Mouse (Mus musculus) liver, embryonic 16.5 days (tissue): ENCODE measurements around the gene Ccdc87. TPM values are rescaled to one million over a fixed set of nuclear protein-coding genes. Genes with fewer than 3 reads are reported as not detected.
A peak's percentile ranks its signal among the peaks of the same experiment; 100 is the strongest.
"Not testable (repeated sequence)": the region's sequence is repeated elsewhere in the genome, so short reads cannot be mapped to it uniquely, and the experiment has no call there.

Source experiments
- ATAC-seq: fragments of 200-750 bp; cut with Nextera tagmentation; 2 replicates; pipeline ENCODE4 v1.8.0; 2017; ENCODE audit warnings: low read depth, mild to moderate bottlenecking, moderate number of reproducible peaks, moderate library complexity
- H3K27ac ChIP-seq: fragments of 300-500 bp; sonication (generic); 2 replicates; pipeline ENCODE4 v1.5.1; 2014; ENCODE audit warnings: mild to moderate bottlenecking, low read length
- H3K27me3 ChIP-seq: fragments of 300-500 bp; sonication (generic); 2 replicates; pipeline ENCODE4 v1.6.1; 2014; ENCODE audit warnings: low read depth, low read length, mixed read lengths; ENCODE audit not compliant: control insufficient read depth, insufficient read depth
- H3K36me3 ChIP-seq: fragments of 300-500 bp; sonication (generic); 2 replicates; pipeline ENCODE4 v1.6.1; 2014; ENCODE audit warnings: mild to moderate bottlenecking; ENCODE audit not compliant: control insufficient read depth, insufficient read depth
- H3K4me1 ChIP-seq: fragments of 300-500 bp; sonication (generic); 2 replicates; pipeline ENCODE4 v1.6.1; 2014; ENCODE audit warnings: low read depth, low read length, mixed read lengths; ENCODE audit not compliant: control insufficient read depth
- H3K4me2 ChIP-seq: fragments of 300-500 bp; sonication (generic); 2 replicates; pipeline ENCODE4 v1.6.1; 2014; ENCODE audit warnings: low read depth, low read length, mixed read lengths
- H3K4me3 ChIP-seq: fragments of 300-500 bp; sonication (generic); 2 replicates; pipeline ENCODE4 v1.5.1; 2014; ENCODE audit warnings: low read depth, mild to moderate bottlenecking, low read length
- H3K9ac ChIP-seq: fragments of 300-500 bp; sonication (generic); 2 replicates; pipeline ENCODE4 v1.6.1; 2014; ENCODE audit warnings: low read depth, low read length
- H3K9me3 ChIP-seq: fragments of 300-500 bp; sonication (generic); replicated peaks from 2 replicates; pipeline ENCODE4 v1.6.1; 2016; ENCODE audit warnings: low read length; ENCODE audit not compliant: control insufficient read depth
- WGBS: fragments of 180-500 bp; shearing (Covaris S2); extraction: QIAGEN DNeasy Blood & Tissue Kit; methylation state at CpG from one replicate; pipeline ENCODE4 v1.1.7; 2014; ENCODE audit not compliant: insufficient replicate concordance; 5-methylcytosine and 5-hydroxymethylcytosine counted together
- polyA plus RNA-seq: library from polyadenylated mRNA; unstranded; fragments of >200 nt; fragmentation: Nextera tagmentation; extraction: Ambion mirVana; gene quantifications from 2 replicates; pipeline ENCODE4 v1.2.1, GENCODE M21; 2015

The Ccdc87 gene
- polyA plus RNA-seq, 1 experiment from 2014 or later, result not detected

DNA sequence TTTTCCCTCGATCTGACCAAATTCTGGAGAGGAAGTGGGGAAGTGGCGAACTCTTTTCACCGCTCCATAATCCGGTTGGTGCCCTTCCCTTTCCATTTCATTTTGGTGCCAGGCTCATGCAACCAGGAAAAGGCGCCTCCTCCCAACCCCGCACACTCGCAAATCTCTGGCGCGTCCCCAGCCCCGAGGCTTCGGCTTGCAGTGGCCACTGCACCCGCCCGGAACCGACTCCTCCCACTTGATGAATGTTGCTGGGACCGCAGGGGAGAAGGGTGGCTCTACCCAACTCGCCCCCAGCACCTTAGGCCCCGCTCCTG lies 28.5 kb upstream of the Ccdc87 start:
- peak overlapping the region; percentile 80 for H3K4me2 ChIP-seq
- peaks cover 23% of the 10 kb centered on the region for H3K4me1 ChIP-seq
- no peak for ATAC-seq
- no peaks in the 10 kb centered on the region for H3K27me3 ChIP-seq
- no peaks in the 10 kb centered on the region for H3K36me3 ChIP-seq
- H3K9me3 ChIP-seq, result no peaks in the 10 kb centered on the region
- peak overlapping the region; percentile 75 for H3K9ac ChIP-seq
- WGBS, result 0% methylated on average over 17 of the region's 17 CpGs
- H3K4me3 ChIP-seq, result peak overlapping the region; percentile 87
- H3K27ac ChIP-seq, result peak overlapping the region; percentile 91

- H3K4me3 ChIP-seq, result peak within 1 kb of the TSS; percentile 87
- peak within 1 kb of the TSS; percentile 80 for H3K4me2 ChIP-seq
- under 1% methylated on average over 83 of the region's 83 CpGs for WGBS
- H3K27ac ChIP-seq, result peak within 1 kb of the TSS; percentile 91
- H3K9me3 ChIP-seq, result no peaks in the 10 kb centered on the region
- H3K4me1 ChIP-seq, result peaks cover 23% of the 10 kb centered on the region
- peak; percentile 94 for ATAC-seq
- H3K27me3 ChIP-seq, result no peaks in the 10 kb centered on the region
- no peaks in the 10 kb centered on the region for H3K36me3 ChIP-seq
- H3K9ac ChIP-seq, result peak within 1 kb of the TSS; percentile 81
These were observed 27.9 kb upstream of the Ccdc87 start, which contains the start of the genes Gm21992 and Rbm14 for GRCm38 (mm10) chr19:4811063-4811908. TSS of gene Gm21992 (minus strand) at chr19:4811612. TSS of gene Rbm14 (minus strand) at chr19:4811634.

GRCm38 (mm10) chr19:4811909-4812242 lies 27.3 kb upstream of the Ccdc87 start:
- Histone ChIP-seq H3K9me3 (no peaks in the 10 kb centered on the region), H3K27ac (peak overlapping the region; percentile 91), H3K4me2 (peak overlapping the region; percentile 76), H3K4me3 (peak overlapping the region; percentile 87), H3K9ac (peak overlapping the region; percentile 81), H3K27me3 (no peaks in the 10 kb centered on the region), H3K36me3 (no peaks in the 10 kb centered on the region), H3K4me1 (peaks cover 23% of the 10 kb centered on the region)
- no peak; the same call in 1 of the 2 replicates for ATAC-seq
- 3% methylated on average over 12 of the region's 12 CpGs for WGBS

- Histone ChIP-seq H3K9ac (peak overlapping the region; percentile 81), H3K27ac (peak overlapping the region; percentile 91), H3K4me2 (peak overlapping the region; percentile 76), H3K4me1 (peaks cover 23% of the 10 kb centered on the region), H3K4me3 (peak overlapping the region; percentile 87)
- 66% methylated on average over 8 of the region's 8 CpGs for WGBS
- H3K27me3 ChIP-seq, H3K36me3 ChIP-seq, H3K9me3 ChIP-seq, ATAC-seq: not testable (repeated sequence)
These were observed 26.7 kb upstream of the Ccdc87 start for GRCm38 (mm10) chr19:4812334-4812949.

DNA sequence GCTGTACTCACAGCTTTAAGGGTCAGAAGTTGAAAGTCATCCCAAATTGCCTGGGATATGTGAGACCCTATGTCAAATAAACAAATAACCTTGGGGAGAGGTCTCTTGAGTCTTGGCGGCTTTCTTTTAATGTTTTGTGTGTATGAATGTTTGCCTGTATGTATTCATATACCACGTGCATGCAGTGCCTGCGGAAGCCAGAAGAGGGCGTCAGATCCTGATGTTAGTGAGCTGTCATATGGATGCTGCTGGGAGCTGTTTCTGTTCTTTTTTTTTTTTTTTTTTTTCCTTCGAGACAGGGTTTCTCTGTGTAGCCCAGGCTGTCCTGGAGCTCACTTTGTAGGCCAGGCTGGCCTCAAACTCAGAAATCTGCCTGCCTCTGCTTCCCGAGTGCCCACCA lies 26.2 kb upstream of the Ccdc87 start:
- H3K9ac ChIP-seq, result no peak overlapping the region
- WGBS, result 82% methylated on average over 6 of the region's 6 CpGs
- H3K9me3 ChIP-seq, result no peaks in the 10 kb centered on the region
- H3K27me3 ChIP-seq, result no peaks in the 10 kb centered on the region
- no peak overlapping the region for H3K27ac ChIP-seq
- H3K4me2 ChIP-seq, result no peak overlapping the region
- no peak overlapping the region for H3K4me3 ChIP-seq
- ATAC-seq, result no peak
- H3K4me1 ChIP-seq, result peaks cover 21% of the 10 kb centered on the region
- no peaks in the 10 kb centered on the region for H3K36me3 ChIP-seq

- H3K9ac ChIP-seq, result no peak overlapping the region
- H3K4me3 ChIP-seq, result no peak overlapping the region
- H3K4me1 ChIP-seq, result peaks cover 1% of the 10 kb centered on the region
- no peaks in the 10 kb centered on the region for H3K27me3 ChIP-seq
- no peak overlapping the region for H3K4me2 ChIP-seq
- H3K27ac ChIP-seq, result no peak overlapping the region
- ATAC-seq, result peak; percentile 58
- H3K36me3 ChIP-seq, result no peaks in the 10 kb centered on the region
- no peaks in the 10 kb centered on the region for H3K9me3 ChIP-seq
- WGBS, result 50% methylated on average over 1 of the region's 1 CpGs
These were observed 21.9 kb upstream of the Ccdc87 start for GRCm38 (mm10) chr19:4817182-4817835.

DNA sequence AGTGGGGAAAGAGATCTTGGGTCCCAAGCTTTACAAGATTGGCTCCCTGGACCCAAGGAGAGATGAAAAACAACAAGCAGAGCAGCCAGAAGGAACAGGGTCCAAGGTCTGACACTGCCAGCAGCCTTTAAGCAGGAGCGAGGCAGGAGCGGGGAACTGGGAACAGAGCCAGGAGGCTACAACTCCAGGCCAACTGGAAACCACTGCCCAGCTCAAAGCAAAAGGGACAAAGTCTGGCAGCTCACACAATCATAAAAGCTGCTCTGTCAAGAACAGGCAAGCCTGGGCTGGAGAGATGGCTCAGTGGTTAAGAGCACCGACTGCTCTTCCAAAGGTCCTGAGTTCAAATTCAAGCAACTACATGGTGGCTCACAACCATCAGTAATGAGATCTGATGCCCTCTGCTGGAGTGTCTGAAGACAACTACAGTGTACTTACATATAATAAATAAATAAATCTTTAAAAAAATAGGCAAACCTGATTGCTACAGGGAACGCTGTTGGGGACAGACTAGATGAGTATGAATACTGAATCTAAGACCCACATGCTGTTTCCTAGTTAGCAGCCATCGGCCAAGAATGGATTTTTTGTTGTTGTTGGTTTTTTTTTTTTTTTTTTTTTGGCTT lies 18.4 kb upstream of the Ccdc87 start:
- H3K9me3 ChIP-seq, result no peaks in the 10 kb centered on the region
- no peak overlapping the region for H3K9ac ChIP-seq
- H3K4me2 ChIP-seq, result no peak overlapping the region
- peak; percentile 78 for ATAC-seq
- no peaks in the 10 kb centered on the region for H3K27me3 ChIP-seq
- no peaks in the 10 kb centered on the region for H3K4me1 ChIP-seq
- WGBS, result 74% methylated on average over 5 of the region's 5 CpGs
- no peak overlapping the region for H3K4me3 ChIP-seq
- peak overlapping the region; percentile 45; the same call in 1 of the 2 replicates for H3K27ac ChIP-seq
- H3K36me3 ChIP-seq, result no peaks in the 10 kb centered on the region

DNA sequence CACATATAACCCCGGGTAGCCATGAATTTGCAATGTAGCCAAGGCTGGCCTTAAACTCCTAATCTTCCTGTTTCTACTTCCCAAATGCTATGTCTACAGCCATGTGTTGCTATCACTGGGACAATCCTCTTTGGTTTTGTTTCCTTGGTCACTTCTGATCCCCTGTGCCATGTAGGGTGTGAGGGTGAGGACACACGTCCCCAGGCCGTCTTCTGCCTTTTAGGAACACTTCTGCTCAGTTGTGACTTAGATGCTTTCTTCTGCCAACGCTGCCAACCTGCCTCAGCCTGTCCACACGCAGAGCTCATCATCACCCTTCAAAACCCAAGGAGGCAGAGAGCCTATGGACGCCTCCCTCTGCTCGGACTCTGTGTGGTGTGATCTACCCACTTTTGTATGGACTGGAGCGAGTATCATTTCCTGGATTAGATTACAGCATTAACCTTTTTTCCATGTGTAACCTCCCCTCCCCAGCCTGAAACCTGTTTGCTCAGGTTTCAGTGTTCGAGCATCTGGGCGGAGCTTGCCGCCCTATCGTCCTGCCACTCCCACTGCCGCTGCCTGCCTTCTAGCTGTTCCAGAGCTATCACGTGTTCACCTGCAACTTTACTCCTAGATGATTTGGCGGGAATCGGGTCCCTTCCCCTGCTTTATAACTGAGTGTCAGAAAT lies 10.6 kb upstream of the Ccdc87 start:
- H3K9me3 ChIP-seq, result no peaks in the 10 kb centered on the region
- 63% methylated on average over 16 of the region's 16 CpGs for WGBS
- H3K27me3 ChIP-seq, result no peaks in the 10 kb centered on the region
- H3K4me3 ChIP-seq, result no peak overlapping the region
- no peak overlapping the region for H3K9ac ChIP-seq
- H3K27ac ChIP-seq, result no peak overlapping the region
- H3K4me2 ChIP-seq, result no peak overlapping the region
- ATAC-seq, result no peak
- no peaks in the 10 kb centered on the region; the same call in 1 of the 2 replicates for H3K4me1 ChIP-seq
- peaks cover 3% of the 10 kb centered on the region for H3K36me3 ChIP-seq
